Mouse (Mus musculus) stomach, postnatal 0 days (tissue): ENCODE results near the gene Lin7b. TPM values are rescaled to one million over a fixed set of nuclear protein-coding genes. Genes with fewer than 3 reads are reported as not detected.
"Not testable (repeated sequence)": the region's sequence is repeated elsewhere in the genome, so short reads cannot be mapped to it uniquely, and the experiment has no call there.

Experiments
- ATAC-seq: fragments of 200-750 bp; cut with Nextera tagmentation; 2 replicates; pipeline ENCODE4 v1.8.0; 2017; ENCODE audit not compliant: low FRiP score, low TSS enrichment
- DNase-seq: peaks from one replicate; pipeline ENCODE4 v3.0.0-alpha.2; 2016; ENCODE audit warnings: low spot score
- H3K27ac ChIP-seq: fragments of 300-500 bp; sonication (generic); replicated peaks from 2 replicates; pipeline ENCODE4 v1.5.1; 2014; ENCODE audit warnings: mild to moderate bottlenecking, control low read depth
- H3K27me3 ChIP-seq: fragments of 300-500 bp; sonication (generic); 2 replicates; pipeline ENCODE4 v1.6.1; 2014; ENCODE audit warnings: low read length; ENCODE audit not compliant: control insufficient read depth, insufficient read depth
- H3K36me3 ChIP-seq: fragments of 300-500 bp; sonication (generic); 2 replicates; pipeline ENCODE4 v1.6.1; 2014; ENCODE audit warnings: low read length, mixed read lengths; ENCODE audit not compliant: control insufficient read depth, insufficient read depth
- H3K4me1 ChIP-seq: fragments of 300-500 bp; sonication (generic); replicated peaks from 2 replicates; pipeline ENCODE4 v1.6.1; 2014; ENCODE audit warnings: antibody characterized with exemption; ENCODE audit not compliant: control insufficient read depth, insufficient read depth
- H3K4me2 ChIP-seq: fragments of 300-500 bp; sonication (generic); replicated peaks from 2 replicates; pipeline ENCODE4 v1.6.1; 2014; ENCODE audit warnings: low read depth, mild to moderate bottlenecking, control low read depth, moderate library complexity
- H3K4me3 ChIP-seq: fragments of 300-500 bp; sonication (generic); 2 replicates; pipeline ENCODE4 v1.5.1; 2014; ENCODE audit warnings: low read depth, low read length, control low read depth
- H3K9ac ChIP-seq: fragments of 300-500 bp; sonication (generic); 2 replicates; pipeline ENCODE4 v1.6.1; 2014; ENCODE audit warnings: mild to moderate bottlenecking, low read length, control low read depth, mixed read lengths
- H3K9me3 ChIP-seq: fragments of 300-500 bp; sonication (generic); 2 replicates; pipeline ENCODE4 v1.6.1; 2016; ENCODE audit warnings: low read length; ENCODE audit not compliant: control insufficient read depth
- CTCF ChIP-seq: IDR thresholded peaks from 2 replicates; pipeline ENCODE4 v1.5.1; 2016; ENCODE audit warnings: antibody characterized with exemption, low read depth, mild to moderate bottlenecking, moderate library complexity
- EP300 ChIP-seq: optimal IDR thresholded peaks from 2 replicates; pipeline ENCODE3; 2016; ENCODE audit warnings: antibody characterized with exemption
- WGBS: fragments of 180-500 bp; shearing (Covaris S2); extraction: QIAGEN DNeasy Blood & Tissue Kit; methylation state at CpG from one replicate; pipeline ENCODE4 v1.1.7; 2014; 5-methylcytosine and 5-hydroxymethylcytosine counted together
- polyA plus RNA-seq: library from polyadenylated mRNA; unstranded; fragments of >200 nt; fragmentation: Nextera tagmentation; extraction: Ambion mirVana; gene quantifications from 2 replicates; pipeline ENCODE4 v1.2.1, GENCODE M21; 2015

Gene Lin7b
- polyA plus RNA-seq, 1 experiment from 2014 or later = 5.9 TPM

DNA sequence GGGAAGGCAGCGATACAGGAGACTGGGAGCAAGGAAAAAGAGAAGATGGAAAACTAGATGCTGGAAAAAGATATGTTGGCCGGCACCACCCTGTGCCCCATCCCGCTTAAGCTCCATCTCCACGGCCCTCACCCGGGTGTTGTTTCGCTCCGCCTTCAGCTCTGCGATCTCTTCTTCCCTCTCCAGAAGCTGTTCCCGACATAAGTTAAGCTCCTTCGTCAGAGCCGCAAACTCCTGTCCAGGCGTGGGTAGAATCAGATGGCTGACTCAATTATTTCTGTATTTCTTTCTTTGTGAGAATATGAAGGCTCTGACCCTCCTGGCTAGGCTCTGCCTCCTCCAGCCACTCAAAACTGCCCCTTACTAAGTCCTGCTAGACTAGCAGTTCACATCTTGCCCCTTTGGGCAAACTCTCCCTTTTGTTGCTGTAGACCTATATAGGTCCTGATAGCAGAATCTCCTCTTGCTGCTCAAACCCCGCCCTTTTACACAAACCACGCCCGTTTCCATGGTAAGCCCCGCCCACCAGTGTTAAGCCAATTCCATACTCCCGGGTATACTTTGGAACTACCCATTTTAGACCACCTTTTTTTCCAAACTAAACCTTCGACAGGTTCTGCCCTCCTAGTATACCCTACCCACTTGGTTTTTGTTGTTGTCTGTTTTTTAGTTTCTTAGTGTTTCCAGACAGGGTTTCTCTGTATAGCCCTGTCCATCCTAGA is 9.8 kb downstream of the Lin7b start:
- 0 out of 2 replicates have a peak, but pooled peaks have one; percentile 0 for ATAC-seq
- peak overlapping the region; percentile 38; the same call in 1 of the 2 replicates for H3K4me3 ChIP-seq
- WGBS = 50% methylated on average over 18 of the region's 18 CpGs

GRCm38 (mm10) chr7:45359081-45359480 is 11.3 kb downstream of the Lin7b start:
- not testable (repeated sequence) for H3K9ac ChIP-seq, H3K27me3 ChIP-seq, ATAC-seq, DNase-seq, H3K4me1 ChIP-seq, H3K9me3 ChIP-seq, H3K4me3 ChIP-seq, H3K27ac ChIP-seq, H3K4me2 ChIP-seq, H3K36me3 ChIP-seq
- 58% methylated on average over 10 of the region's 11 CpGs for WGBS

More for the DNA sequence above, 9.8 kb downstream of the Lin7b start:
- Histone ChIP-seq H3K27me3 (peaks cover 2% of the 10 kb centered on the region; the same call in 1 of the 2 replicates), H3K27ac (no peak overlapping the region), H3K4me1 (no peaks in the 10 kb centered on the region), H3K4me2 (no peak overlapping the region; the same call in 1 of the 2 replicates), H3K9me3 (no peaks in the 10 kb centered on the region), H3K9ac (no peak overlapping the region), H3K36me3 (no peaks in the 10 kb centered on the region)
- DNase-seq = no peak
- TF ChIP-seq CTCF (no peak), EP300 (no peak)

GRCm38 (mm10) chr7:45356087-45356486 is 14.3 kb downstream of the Lin7b start:
- Histone ChIP-seq H3K9me3 (no peaks in the 10 kb centered on the region), H3K9ac (no peak overlapping the region), H3K36me3 (no peaks in the 10 kb centered on the region), H3K4me1 (no peaks in the 10 kb centered on the region), H3K27me3 (peaks cover 2% of the 10 kb centered on the region; the same call in 1 of the 2 replicates), H3K4me2 (no peak overlapping the region), H3K4me3 (no peak overlapping the region), H3K27ac (no peak overlapping the region)
- no peak for ATAC-seq
- DNase-seq = peak; percentile 49
- TF ChIP-seq EP300 (no peak), CTCF (no peak)
- WGBS = 46% methylated on average over 13 of the region's 13 CpGs

- ATAC-seq = no peak
- no peaks in the 10 kb centered on the region for H3K9me3 ChIP-seq
- H3K9ac ChIP-seq = no peak overlapping the region
- 61% methylated on average over 15 of the region's 15 CpGs for WGBS
- H3K27me3 ChIP-seq = no peaks in the 10 kb centered on the region
- H3K27ac ChIP-seq = no peak overlapping the region
- no peak for DNase-seq
- no peak overlapping the region for H3K4me3 ChIP-seq
- H3K4me2 ChIP-seq = no peak overlapping the region
- no peaks in the 10 kb centered on the region for H3K36me3 ChIP-seq
- TF ChIP-seq EP300 (no peak), CTCF (no peak)
- H3K4me1 ChIP-seq = no peaks in the 10 kb centered on the region
Observed at GRCm38 (mm10) chr7:45355318-45356020, 14.9 kb downstream of the Lin7b start.

DNA sequence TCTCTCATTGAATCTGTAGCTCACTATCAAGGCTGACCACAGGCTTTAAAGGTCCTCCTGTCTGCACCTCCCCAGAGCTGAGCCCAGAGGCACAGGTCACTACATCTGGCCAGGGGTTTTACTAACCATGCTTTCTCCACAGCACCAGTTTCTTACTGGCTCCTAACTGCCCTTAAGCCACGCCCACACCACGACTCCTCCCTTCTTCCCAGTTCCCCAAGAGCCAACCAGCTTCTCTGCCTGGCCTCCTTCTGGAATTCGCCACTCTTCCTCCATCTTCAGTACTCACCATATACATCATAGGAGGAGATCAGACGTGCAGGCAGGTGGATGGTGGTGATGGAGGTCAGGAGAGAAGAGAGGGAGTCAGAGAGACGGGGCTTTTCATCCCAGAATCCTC is 17.3 kb downstream of the Lin7b start:
- H3K27ac ChIP-seq = no peak overlapping the region
- no peaks in the 10 kb centered on the region for H3K27me3 ChIP-seq
- H3K4me2 ChIP-seq = no peak overlapping the region
- no peak for TF ChIP-seq CTCF
- no peak for TF ChIP-seq EP300
- H3K4me3 ChIP-seq = no peak overlapping the region
- DNase-seq (no peak), ATAC-seq (no peak)
- no peaks in the 10 kb centered on the region for H3K36me3 ChIP-seq
- WGBS = 35% methylated on average over 4 of the region's 5 CpGs
- H3K9me3 ChIP-seq = no peaks in the 10 kb centered on the region
- H3K9ac ChIP-seq = no peak overlapping the region
- H3K4me1 ChIP-seq = no peaks in the 10 kb centered on the region

DNA sequence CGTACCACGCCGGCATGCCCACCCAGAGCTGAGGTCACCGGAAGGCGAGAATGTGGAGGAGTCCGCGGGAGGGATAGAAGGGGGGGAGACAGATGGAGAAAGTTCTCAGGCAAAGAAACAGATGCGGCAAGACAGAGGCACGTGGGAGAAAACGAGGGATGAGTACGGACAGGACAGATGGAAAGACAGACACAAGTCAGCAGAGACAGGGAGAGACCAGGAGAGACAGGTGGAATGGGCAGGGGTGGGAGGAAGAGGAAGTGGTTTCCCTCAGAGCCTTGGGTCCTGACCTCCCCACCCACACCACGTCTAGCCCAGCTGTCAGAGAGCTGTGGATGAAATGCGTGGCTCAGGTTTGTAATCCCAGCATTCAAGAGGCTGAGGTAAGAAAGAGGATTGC is 23.5 kb downstream of the Lin7b start:
- no peak for TF ChIP-seq CTCF

More for the DNA sequence above, 23.5 kb downstream of the Lin7b start:
- WGBS = 68% methylated on average over 13 of the region's 13 CpGs
- Histone ChIP-seq H3K9me3 (no peaks in the 10 kb centered on the region), H3K4me1 (no peaks in the 10 kb centered on the region), H3K9ac (no peak overlapping the region), H3K36me3 (no peaks in the 10 kb centered on the region), H3K27me3 (no peaks in the 10 kb centered on the region), H3K27ac (no peak overlapping the region), H3K4me2 (no peak overlapping the region), H3K4me3 (no peak overlapping the region)
- DNase-seq (no peak), ATAC-seq (no peak)
